Mouse (Mus musculus) megakaryocyte, embryonic 14.5 days (primary cell): Measurements from ENCODE around the gene Vezf1. TPM values are rescaled to one million over a fixed set of nuclear protein-coding genes. Genes with fewer than 3 reads are reported as not detected.
A peak's percentile ranks its signal among the peaks of the same experiment; 100 is the strongest.

ENCODE experiments used
- H3K27me3 ChIP-seq: replicated peaks from 2 replicates; pipeline ENCODE3; 2012; ENCODE audit warnings: inconsistent platforms
- H3K36me3 ChIP-seq: replicated peaks from 2 replicates; pipeline ENCODE3; 2012; ENCODE audit warnings: low read length, inconsistent platforms, mixed read lengths
- H3K4me1 ChIP-seq: 2 replicates; pipeline ENCODE4 v1.6.1; 2012; ENCODE audit warnings: inconsistent platforms
- H3K4me3 ChIP-seq: replicated peaks from 2 replicates; pipeline ENCODE3; 2012; ENCODE audit warnings: moderate library complexity, mild to moderate bottlenecking, inconsistent platforms
- H3K9me3 ChIP-seq: 2 replicates; pipeline ENCODE4 v1.6.1; 2012; ENCODE audit warnings: inconsistent platforms
- FLI1 ChIP-seq: IDR thresholded peaks from 2 replicates; pipeline ENCODE4 v1.6.1; 2012; ENCODE audit warnings: low read length, inconsistent platforms, mixed read lengths
- GATA1 ChIP-seq: IDR thresholded peaks from 3 replicates; pipeline ENCODE4 v1.6.1; 2012; ENCODE audit warnings: mixed read lengths, low read length, inconsistent platforms, borderline replicate concordance
- polyA plus RNA-seq: library from polyadenylated mRNA; stranded (reverse); fragments of >175 nt; gene quantifications from 2 replicates; pipeline ENCODE4 v1.2.3, GENCODE M21; 2012; ENCODE audit warnings: low replicate concordance; ENCODE audit not compliant: insufficient read depth

The Vezf1 gene
- 5.8 and 9.9 TPM in 2 replicates for polyA plus RNA-seq

GRCm38 (mm10) chr11:88067586-88068410, at the start of gene Vezf1:
Gene Vezf1 (plus strand): TSS chr11:88068279.
- TF ChIP-seq FLI1 (no peak), GATA1 (no peak)
- Histone ChIP-seq H3K4me1 (peaks cover 57% of the 10 kb centered on the region), H3K27me3 (no peaks in the 10 kb centered on the region), H3K9me3 (no peaks in the 10 kb centered on the region), H3K36me3 (peaks cover 31% of the 10 kb centered on the region), H3K4me3 (peak within 1 kb of the TSS; percentile 93)

GRCm38 (mm10) chr11:88023933-88024332, 44.1 kb upstream of the Vezf1 start:
- Histone ChIP-seq H3K9me3 (no peaks in the 10 kb centered on the region), H3K36me3 (no peaks in the 10 kb centered on the region), H3K4me1 (no peaks in the 10 kb centered on the region), H3K4me3 (no peak overlapping the region), H3K27me3 (peaks cover 18% of the 10 kb centered on the region)
- TF ChIP-seq FLI1 (no peak), GATA1 (no peak)

GRCm38 (mm10) chr11:88027391-88028035, 40.6 kb upstream of the Vezf1 start:
- H3K9me3 ChIP-seq, result no peaks in the 10 kb centered on the region
- no peaks in the 10 kb centered on the region for H3K4me1 ChIP-seq
- no peak for TF ChIP-seq GATA1
- H3K36me3 ChIP-seq, result no peaks in the 10 kb centered on the region
- no peak overlapping the region for H3K4me3 ChIP-seq
- peaks cover 20% of the 10 kb centered on the region for H3K27me3 ChIP-seq

- H3K36me3 ChIP-seq, result no peaks in the 10 kb centered on the region
- H3K27me3 ChIP-seq, result peaks cover 22% of the 10 kb centered on the region
- TF ChIP-seq FLI1 (no peak), GATA1 (no peak)
- H3K9me3 ChIP-seq, result no peaks in the 10 kb centered on the region
- H3K4me1 ChIP-seq, result no peaks in the 10 kb centered on the region
- H3K4me3 ChIP-seq, result no peak overlapping the region
These were observed 39.8 kb upstream of the Vezf1 start for GRCm38 (mm10) chr11:88028193-88028684.

DNA sequence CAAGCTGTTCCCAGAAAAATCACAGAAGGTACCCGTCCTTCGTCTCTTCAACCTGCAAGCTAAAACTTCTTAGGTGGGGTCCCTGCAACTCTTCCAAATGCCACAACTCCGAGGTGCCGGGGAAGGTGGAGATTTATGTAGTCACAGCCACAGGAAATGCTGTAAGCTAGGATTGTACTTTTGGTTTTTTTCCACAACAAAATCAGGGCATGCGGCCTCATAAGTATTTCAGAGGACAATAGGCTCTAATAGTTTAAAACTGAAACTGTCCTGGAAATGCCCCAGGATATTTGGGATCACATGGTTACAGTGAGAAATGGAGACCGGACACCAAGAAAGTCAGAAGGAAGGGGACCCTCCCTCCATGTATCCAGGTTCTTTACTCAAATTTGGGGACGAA, 37.9 kb upstream of the Vezf1 start:
- no peaks in the 10 kb centered on the region for H3K36me3 ChIP-seq
- peaks cover 19% of the 10 kb centered on the region for H3K27me3 ChIP-seq
- TF ChIP-seq GATA1, result no peak
- no peak for TF ChIP-seq FLI1
- H3K9me3 ChIP-seq, result no peaks in the 10 kb centered on the region
- H3K4me1 ChIP-seq, result no peaks in the 10 kb centered on the region
- H3K4me3 ChIP-seq, result no peak overlapping the region

DNA sequence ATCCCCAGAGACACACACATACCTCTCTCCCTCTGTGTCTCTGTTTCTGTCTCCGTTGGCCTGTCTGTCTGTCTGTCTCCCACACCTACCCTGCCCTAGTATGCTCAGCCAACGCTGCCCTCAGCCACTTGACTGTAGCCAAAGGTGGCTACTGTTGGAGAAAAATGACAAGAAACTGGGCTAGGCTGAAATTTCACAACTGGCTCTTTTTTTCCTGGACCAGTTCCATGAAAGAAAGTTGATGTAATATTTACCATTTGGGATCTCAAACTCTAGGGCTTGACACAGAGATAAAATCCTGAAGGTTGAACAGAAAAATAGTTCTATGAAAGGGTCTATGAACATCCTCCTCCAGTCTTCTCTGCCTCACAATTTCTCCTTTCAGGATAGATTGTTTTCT, 37.2 kb upstream of the Vezf1 start:
- Histone ChIP-seq H3K4me1 (no peaks in the 10 kb centered on the region), H3K36me3 (no peaks in the 10 kb centered on the region), H3K27me3 (peaks cover 17% of the 10 kb centered on the region), H3K9me3 (no peaks in the 10 kb centered on the region), H3K4me3 (no peak overlapping the region)
- TF ChIP-seq FLI1 (no peak), GATA1 (no peak)

DNA sequence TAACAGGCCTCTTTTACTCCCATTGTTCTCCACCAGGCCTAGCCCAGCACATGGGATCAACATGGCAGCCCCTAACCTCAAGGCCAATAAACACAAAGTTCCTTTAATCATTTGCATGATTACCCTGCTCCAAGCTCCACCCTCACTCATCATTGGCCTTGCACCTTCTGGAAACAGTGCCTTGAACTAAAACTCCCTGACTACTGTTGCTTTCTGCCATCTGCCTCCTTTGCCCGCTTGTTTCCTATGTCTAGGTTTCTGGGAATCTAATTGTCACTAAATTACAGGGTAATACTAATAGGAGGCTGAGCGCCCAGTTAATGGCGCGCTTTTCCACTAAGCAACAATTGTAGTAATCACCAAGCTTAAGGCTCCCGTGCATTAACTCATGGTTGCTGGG, 36.3 kb upstream of the Vezf1 start:
- TF ChIP-seq FLI1 (no peak), GATA1 (no peak)
- Histone ChIP-seq H3K27me3 (peaks cover 16% of the 10 kb centered on the region), H3K4me1 (no peaks in the 10 kb centered on the region), H3K36me3 (peaks cover 1% of the 10 kb centered on the region), H3K9me3 (no peaks in the 10 kb centered on the region), H3K4me3 (no peak overlapping the region)

DNA sequence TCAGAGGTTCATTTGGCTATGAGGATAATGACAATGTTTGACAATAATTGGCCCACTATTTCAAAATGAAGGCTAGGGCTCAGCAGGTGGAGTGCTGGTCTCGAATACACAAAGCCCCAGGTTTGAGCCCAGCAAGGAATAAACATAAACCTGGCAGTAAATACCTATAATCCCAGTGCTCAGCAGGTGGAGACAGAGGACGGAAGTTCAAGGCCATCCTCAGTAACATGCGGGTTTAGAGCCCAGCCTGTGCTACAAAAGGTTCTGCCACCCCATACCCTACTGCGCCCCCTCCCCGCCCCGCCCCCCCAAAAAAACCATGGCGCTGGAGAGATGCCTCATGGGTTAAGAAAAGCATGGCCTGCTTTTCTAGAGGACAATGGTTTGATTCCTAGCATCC, 32.1 kb upstream of the Vezf1 start:
- Histone ChIP-seq H3K27me3 (peaks cover 5% of the 10 kb centered on the region), H3K4me3 (no peak overlapping the region), H3K36me3 (peaks cover 2% of the 10 kb centered on the region), H3K9me3 (no peaks in the 10 kb centered on the region), H3K4me1 (no peaks in the 10 kb centered on the region)
- TF ChIP-seq FLI1, result no peak
- no peak for TF ChIP-seq GATA1

- peaks cover 2% of the 10 kb centered on the region for H3K36me3 ChIP-seq
- TF ChIP-seq FLI1 (no peak), GATA1 (no peak)
- no peaks in the 10 kb centered on the region for H3K4me1 ChIP-seq
- no peak overlapping the region for H3K4me3 ChIP-seq
- H3K9me3 ChIP-seq, result no peaks in the 10 kb centered on the region
- H3K27me3 ChIP-seq, result peaks cover 2% of the 10 kb centered on the region
These were observed 31.3 kb upstream of the Vezf1 start for GRCm38 (mm10) chr11:88036761-88037251.

GRCm38 (mm10) chr11:88037386-88037785, 30.7 kb upstream of the Vezf1 start:
- TF ChIP-seq GATA1 (no peak), FLI1 (no peak)
- Histone ChIP-seq H3K4me1 (no peaks in the 10 kb centered on the region), H3K36me3 (peaks cover 2% of the 10 kb centered on the region), H3K27me3 (peaks cover 2% of the 10 kb centered on the region), H3K4me3 (no peak overlapping the region), H3K9me3 (no peaks in the 10 kb centered on the region)

DNA sequence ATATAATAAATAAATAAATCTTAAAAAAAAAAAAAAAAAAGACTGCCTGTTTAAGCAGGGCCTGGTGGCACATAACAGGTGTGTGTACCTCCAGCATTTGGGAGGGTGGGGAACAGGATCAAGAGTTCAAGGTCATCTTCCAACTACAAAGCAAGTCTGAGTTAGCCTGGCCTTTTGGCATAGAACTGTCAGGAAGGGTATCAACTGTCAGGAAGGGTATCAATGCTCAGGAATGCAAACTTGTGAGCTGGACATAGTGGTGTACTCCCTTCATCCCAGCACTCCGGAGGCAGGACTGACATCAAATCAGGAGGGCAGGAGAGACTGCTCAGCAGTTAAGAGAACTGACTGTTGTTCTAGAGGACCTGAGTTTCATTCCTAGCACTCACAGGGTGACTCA, 29.0 kb upstream of the Vezf1 start:
- H3K27me3 ChIP-seq, result no peaks in the 10 kb centered on the region
- H3K36me3 ChIP-seq, result peaks cover 2% of the 10 kb centered on the region
- H3K4me1 ChIP-seq, result no peaks in the 10 kb centered on the region
- no peak overlapping the region for H3K4me3 ChIP-seq
- no peak for TF ChIP-seq FLI1
- no peak for TF ChIP-seq GATA1
- no peaks in the 10 kb centered on the region for H3K9me3 ChIP-seq
